ENCODE assay signal across 20 mouse cellular contexts in genomic region chr3:79225888-79226287, GRCm38 (mm10).
DNase-seq lines count a peak whose midpoint lies in the region; ATAC-seq and TF ChIP-seq lines count a peak whose summit lies in the region.
"Had no signal": no experiment of that assay in that cellular context is flagged by ENCODE, and none has a peak within 500 bp of the region (broad histone marks: within the 10 kb centered on the region; RNA-seq: fewer than 3 reads in every experiment).

No protein-coding gene starts in this region.

- TF ChIP-seq POLR2A in MEL (IDR thresholded peaks at IDR 0.05; ENCODE audit: control insufficient read depth in 1 of 2, insufficient read depth in 1 of 2, low read depth in 1 of 2, low read length in 2 of 2, poor library complexity in 1 of 2), result no peak

- H3K79me2 ChIP-seq in MEL (ENCODE audit: control insufficient read depth, insufficient read depth, low read length, poor library complexity), result peaks cover 7% of the 10 kb centered on the region; the same call in 1 of the 2 replicates

- H3K4me3 ChIP-seq in gastrocnemius, adult 2 months, result no peak overlapping the region
- no peak overlapping the region for H3K4me3 ChIP-seq in left cerebral cortex, adult 2 months
- peak overlapping the region in 1 of 2 experiments; percentile 60; a peak in 2 of 4 replicates for H3K4me3 ChIP-seq in MEL (ENCODE audit: control insufficient read depth in 1 of 2, insufficient read depth in 1 of 2, low read depth in 2 of 2, low read length in 2 of 2)
- H3K4me3 ChIP-seq in forebrain, postnatal 0 days (ENCODE audit: low read depth, low read length), result no peak overlapping the region
- H3K4me3 ChIP-seq in embryonic facial prominence, embryonic 10.5 days, result no peak overlapping the region
- H3K4me3 ChIP-seq: embryonic facial prominence, embryonic 15.5 days; hindbrain, embryonic 10.5 days; midbrain, embryonic 15.5 days; myocyte had no signal

- TF ChIP-seq RAD21 in MEL (IDR thresholded peaks at IDR 0.05; ENCODE audit: low read depth, low read length), result no peak

- peaks cover 0 to 19% of the 10 kb centered on the region in 2 experiments; a peak in 2 of 4 replicates for H3K36me3 ChIP-seq in MEL (ENCODE audit: control insufficient read depth in 1 of 2, insufficient read depth in 2 of 2, low read length in 2 of 2)
- no peaks in the 10 kb centered on the region for H3K36me3 ChIP-seq in forebrain, postnatal 0 days (ENCODE audit: insufficient read depth)
- no peaks in the 10 kb centered on the region for H3K36me3 ChIP-seq in embryonic facial prominence, embryonic 10.5 days (replicated peaks)
- H3K36me3 ChIP-seq: embryonic facial prominence, embryonic 15.5 days; hindbrain, embryonic 10.5 days; midbrain, embryonic 15.5 days had no signal

- H3K27ac ChIP-seq in gastrocnemius, adult 2 months, result peak overlapping the region; percentile 44
- peak overlapping the region; percentile 5; the same call in 1 of the 2 replicates for H3K27ac ChIP-seq in left cerebral cortex, adult 2 months
- H3K27ac ChIP-seq in MEL (ENCODE audit: control insufficient read depth, low read depth, low read length), result peak overlapping the region; percentile 55; the same call in 1 of the 2 replicates
- H3K27ac ChIP-seq in forebrain, postnatal 0 days (ENCODE audit: low read depth, low read length), result no peak overlapping the region
- no peak overlapping the region for H3K27ac ChIP-seq in embryonic facial prominence, embryonic 10.5 days (replicated peaks)
- H3K27ac ChIP-seq: embryonic facial prominence, embryonic 15.5 days; hindbrain, embryonic 10.5 days; kidney, postnatal 0 days; macrophage; midbrain, embryonic 15.5 days had no signal

- no peaks in the 10 kb centered on the region for H3K9me3 ChIP-seq in MEL (replicated peaks; ENCODE audit: insufficient read depth, low read length)
- H3K9me3 ChIP-seq in forebrain, postnatal 0 days (ENCODE audit: low read length), result no peaks in the 10 kb centered on the region
- H3K9me3 ChIP-seq in embryonic facial prominence, embryonic 10.5 days, result no peaks in the 10 kb centered on the region
- H3K9me3 ChIP-seq: embryonic facial prominence, embryonic 15.5 days; hindbrain, embryonic 10.5 days; midbrain, embryonic 15.5 days had no signal

- H3K27me3 ChIP-seq in MEL (ENCODE audit: control insufficient read depth in 1 of 2, insufficient read depth in 2 of 2, low read length in 2 of 2), result no peaks in the 10 kb centered on the region
- no peaks in the 10 kb centered on the region for H3K27me3 ChIP-seq in forebrain, postnatal 0 days (ENCODE audit: insufficient read depth, low read length)
- no peaks in the 10 kb centered on the region for H3K27me3 ChIP-seq in embryonic facial prominence, embryonic 10.5 days (replicated peaks; ENCODE audit: low read depth, poor library complexity, severe bottlenecking)
- H3K27me3 ChIP-seq: embryonic facial prominence, embryonic 15.5 days; midbrain, embryonic 15.5 days had no signal

- WGBS in forebrain, postnatal 0 days, result 67% methylated on average over 6 of the region's 6 CpGs
- WGBS in embryonic facial prominence, embryonic 10.5 days, result 83% methylated on average over 6 of the region's 6 CpGs

- peak; percentile 61; the same call in 1 of the 2 replicates for ATAC-seq in forebrain, postnatal 0 days
- ATAC-seq: hindbrain, embryonic 16.5 days; midbrain, embryonic 15.5 days had no signal

- H3K4me2 ChIP-seq in forebrain, postnatal 0 days (ENCODE audit: low read depth), result no peak overlapping the region
- H3K4me2 ChIP-seq: embryonic facial prominence, embryonic 15.5 days; midbrain, embryonic 15.5 days had no signal

- TF ChIP-seq EP300 in MEL (IDR thresholded peaks at IDR 0.05; ENCODE audit: low read depth in 1 of 2, low read length in 2 of 2), result no peak

- H3K9ac ChIP-seq in MEL (ENCODE audit: control insufficient read depth, low read depth, low read length, poor library complexity, severe bottlenecking), result peak overlapping the region; percentile 32; the same call in 1 of the 2 replicates
- H3K9ac ChIP-seq in forebrain, postnatal 0 days, result no peak overlapping the region
- H3K9ac ChIP-seq: embryonic facial prominence, embryonic 15.5 days; midbrain, embryonic 15.5 days had no signal

- intact Hi-C loops in gastrocnemius, adult 2 months (cut with DNase I), result no loop called here
- intact Hi-C loops in gastrocnemius, postnatal 36 days (cut with DNase I), result loop anchor here (10.0 kb wide), 1 partner anchor 139 kb away; no protein-coding TSS in a partner anchor
- intact Hi-C loops in left cerebral cortex, adult 2 months (cut with DNase I), result no loop called here
- intact Hi-C loops in left cerebral cortex, postnatal 25 days (cut with DNase I), result no loop called here

- TF ChIP-seq CTCF in gastrocnemius, adult 2 months (IDR thresholded peaks at IDR 0.05), result no peak
- TF ChIP-seq CTCF in left cerebral cortex, adult 2 months (IDR thresholded peaks at IDR 0.05), result no peak
- no peak for TF ChIP-seq CTCF in MEL (IDR thresholded peaks at IDR 0.05 in 2 of 3, conservative IDR thresholded peaks at IDR 0.05 in 1 of 3; ENCODE audit: control insufficient read depth in 1 of 3, insufficient read depth in 1 of 3, low read depth in 2 of 3, low read length in 3 of 3, poor library complexity in 1 of 3, severe bottlenecking in 1 of 3)
- no peak for TF ChIP-seq CTCF in forebrain, postnatal 0 days (IDR thresholded peaks at IDR 0.05; ENCODE audit: low read depth)

- H3K4me1 ChIP-seq in MEL (ENCODE audit: control insufficient read depth in 1 of 2, insufficient read depth in 2 of 2, low read length in 2 of 2), result peaks cover 12 to 15% of the 10 kb centered on the region in 2 experiments
- H3K4me1 ChIP-seq in forebrain, postnatal 0 days (ENCODE audit: insufficient read depth), result peaks cover 3% of the 10 kb centered on the region; the same call in 1 of the 2 replicates
- H3K4me1 ChIP-seq in embryonic facial prominence, embryonic 10.5 days, result peaks cover 25% of the 10 kb centered on the region
- H3K4me1 ChIP-seq: midbrain, embryonic 15.5 days had no signal

- DNase-seq in gastrocnemius, adult 2 months, result no peak
- no peak for DNase-seq in gastrocnemius, postnatal 36 days
- DNase-seq in left cerebral cortex, adult 2 months (ENCODE audit: extremely low spot score in 1 of 2, low spot score in 2 of 2), result no peak
- no peak for DNase-seq in left cerebral cortex, postnatal 25 days (ENCODE audit: low spot score in 2 of 2)
- DNase-seq in MEL (ENCODE audit: low read depth, low spot score), result peak; percentile 26
- DNase-seq in forebrain, postnatal 0 days, result no peak
- no peak for DNase-seq in embryonic facial prominence, embryonic 10.5 days (ENCODE audit: low spot score)
- DNase-seq: adrenal gland, postnatal 25 days; B cell, adult 2 months; cerebellum, adult 9-10 months; gastrocnemius, postnatal 14 days; kidney, adult 2 months; thymus, adult 18-20 months had no signal

TF ChIP-seq in MEL, 35 proteins besides CTCF, POLR2A, EP300 and RAD21:
- no peak for TF ChIP-seq RCOR1 (IDR thresholded peaks at IDR 0.05; ENCODE audit: low read depth, low read length)
- no peak for TF ChIP-seq ZMIZ1 (IDR thresholded peaks at IDR 0.05; ENCODE audit: low read depth, low read length)
- TF ChIP-seq POLR2AphosphoS2 (IDR thresholded peaks at IDR 0.05; ENCODE audit: low read length), result no peak
- TF ChIP-seq ZC3H11A (IDR thresholded peaks at IDR 0.05; ENCODE audit: low read depth, low read length), result no peak
- no peak; the same call in 1 of the 2 replicates for TF ChIP-seq MXI1 (IDR thresholded peaks at IDR 0.05; ENCODE audit: low read depth, low read length)
- TF ChIP-seq HCFC1 (IDR thresholded peaks at IDR 0.05; ENCODE audit: low read depth, low read length), result no peak
- no peak for TF ChIP-seq ZNF384 (IDR thresholded peaks at IDR 0.05; ENCODE audit: low read depth, low read length)
- TF ChIP-seq SMC3 (IDR thresholded peaks at IDR 0.05; ENCODE audit: low read depth, low read length), result no peak
- no peak for TF ChIP-seq TBP (IDR thresholded peaks at IDR 0.05; ENCODE audit: low read depth, low read length)
- TF ChIP-seq MYB (IDR thresholded peaks at IDR 0.05; ENCODE audit: low read depth, low read length), result no peak

Comparison
In these comparisons a context has a peak if more than half of its experiments do, and no peak if none do; other contexts are left out.
1. H3K27ac ChIP-seq: peak in gastrocnemius, adult 2 months (single experiment), left cerebral cortex, adult 2 months (single experiment) and MEL (single experiment); none in forebrain, postnatal 0 days (single experiment) and embryonic facial prominence, embryonic 10.5 days (single experiment).